Mouse (Mus musculus) urinary bladder, adult 2 months (tissue): Measurements from ENCODE around the gene Rps6kb2. TPM values are rescaled to one million over a fixed set of nuclear protein-coding genes. Genes with fewer than 3 reads are reported as not detected.
A peak's percentile ranks its signal among the peaks of the same experiment; 100 is the strongest.

Source experiments
- DNase-seq: peaks from one replicate; pipeline ENCODE4 v3.0.0; 2022; ENCODE audit warnings: low spot score
- polyA plus RNA-seq: library from polyadenylated mRNA; depleted of rRNA; stranded (reverse); fragments of >200 nt; gene quantifications from 2 replicates; pipeline ENCODE4 v1.2.3, GENCODE M21; 2012

Rps6kb2 gene
- polyA plus RNA-seq, 1 experiment = 51.9 TPM

GRCm38 (mm10) chr19:4189051-4189620, 26.0 kb upstream of the Rps6kb2 start:
- DNase-seq = no peak

- no peak for DNase-seq
Observed at GRCm38 (mm10) chr19:4187303-4187702, 24.1 kb upstream of the Rps6kb2 start.

- no peak for DNase-seq
Observed at GRCm38 (mm10) chr19:4184976-4185975, 22.1 kb upstream of the Rps6kb2 start.

- DNase-seq = no peak
Observed at GRCm38 (mm10) chr19:4183689-4184088, 20.5 kb upstream of the Rps6kb2 start.

GRCm38 (mm10) chr19:4181892-4182291, 18.7 kb upstream of the Rps6kb2 start:
- no peak for DNase-seq

- no peak for DNase-seq
Observed at GRCm38 (mm10) chr19:4180411-4180810, 17.3 kb upstream of the Rps6kb2 start.

GRCm38 (mm10) chr19:4175368-4175947, 12.3 kb upstream of the Rps6kb2 start, which contains the start of gene Carns1:
Gene Carns1, minus strand, starts transcription at chr19:4175479.
- no peak for DNase-seq

GRCm38 (mm10) chr19:4172925-4173324, 9.8 kb upstream of the Rps6kb2 start:
- no peak for DNase-seq

GRCm38 (mm10) chr19:4171393-4172290, 8.5 kb upstream of the Rps6kb2 start:
- DNase-seq = no peak

GRCm38 (mm10) chr19:4170723-4171392, 7.7 kb upstream of the Rps6kb2 start:
- no peak for DNase-seq

GRCm38 (mm10) chr19:4169810-4170209, 6.7 kb upstream of the Rps6kb2 start:
- DNase-seq = no peak

GRCm38 (mm10) chr19:4169378-4169784, 6.2 kb upstream of the Rps6kb2 start:
- peak; percentile 96 for DNase-seq

GRCm38 (mm10) chr19:4166678-4167476, 3.7 kb upstream of the Rps6kb2 start:
- no peak for DNase-seq

GRCm38 (mm10) chr19:4164721-4165120, 1.6 kb upstream of the Rps6kb2 start:
- no peak for DNase-seq

- no peak for DNase-seq
Observed at GRCm38 (mm10) chr19:4164100-4164499, 946 bp upstream of the Rps6kb2 start.

GRCm38 (mm10) chr19:4163543-4163887, 361 bp upstream of the Rps6kb2 start:
- no peak for DNase-seq

GRCm38 (mm10) chr19:4159049-4159448, 4.1 kb downstream of the Rps6kb2 start:
- DNase-seq = no peak

GRCm38 (mm10) chr19:4156771-4157170, 6.4 kb downstream of the Rps6kb2 start:
- no peak for DNase-seq

GRCm38 (mm10) chr19:4156073-4156579, 7.0 kb downstream of the Rps6kb2 start:
- DNase-seq = no peak
